Mouse (Mus musculus) erythroid progenitor cell, adult 5-6 weeks (primary cell): Measurements from ENCODE around the gene Taf12. TPM values are rescaled to one million over a fixed set of nuclear protein-coding genes. Genes with fewer than 3 reads are reported as not detected.

Experiments used
- ATAC-seq: replicated peaks from 2 replicates; pipeline ENCODE4 v1.8.0; 2016; ENCODE audit warnings: moderate number of reproducible peaks, mild to moderate bottlenecking, moderate TSS enrichment, inconsistent platforms; ENCODE audit not compliant: poor library complexity, low FRiP score, severe bottlenecking
- total RNA-seq, 2 experiments: library from RNA; stranded (forward) in 1 of 2; stranded (reverse) in 1 of 2; fragments of 150-400 nt in 1 of 2; fragments of 186-747, 209-891 nt in 1 of 2; gene quantifications; 2 replicates each; pipeline versions ENCODE4 v1.2.3 to v1.2.4; 2015 to 2017; ENCODE audit warnings: low replicate concordance in 2 of 2

Gene Taf12
- total RNA-seq (2015; ENCODE audit: low replicate concordance) (19.3 and 30.6 TPM in 2 replicates), total RNA-seq (2017; ENCODE audit: low replicate concordance) (14.9 and 38.3 TPM in 2 replicates)

GRCm38 (mm10) chr4:132274156-132274862, at the start of gene Taf12:
TSS of gene Taf12 (plus strand) at chr4:132274375.
- peak; percentile 82 for ATAC-seq

GRCm38 (mm10) chr4:132230422-132230821, 43.8 kb upstream of the Taf12 start:
- ATAC-seq, result no peak

- no peak for ATAC-seq
These were observed 39.5 kb upstream of the Taf12 start for GRCm38 (mm10) chr4:132234710-132235109.

- ATAC-seq, result no peak
These were observed 35.8 kb upstream of the Taf12 start for GRCm38 (mm10) chr4:132238356-132238755.

- no peak for ATAC-seq
These were observed 33.8 kb upstream of the Taf12 start for GRCm38 (mm10) chr4:132240367-132240766.

- peak; percentile 85 for ATAC-seq
These were observed 33.0 kb upstream of the Taf12 start for GRCm38 (mm10) chr4:132241208-132241607.

- ATAC-seq, result no peak
These were observed 28.5 kb upstream of the Taf12 start for GRCm38 (mm10) chr4:132245643-132246042.

- no peak for ATAC-seq
These were observed 26.7 kb upstream of the Taf12 start for GRCm38 (mm10) chr4:132247451-132247997.

GRCm38 (mm10) chr4:132251596-132251995, 22.6 kb upstream of the Taf12 start:
- ATAC-seq, result no peak

- ATAC-seq, result no peak
These were observed 21.0 kb upstream of the Taf12 start for GRCm38 (mm10) chr4:132253128-132253527.

GRCm38 (mm10) chr4:132253622-132254021, 20.6 kb upstream of the Taf12 start:
- no peak for ATAC-seq

- ATAC-seq, result no peak
These were observed 19.2 kb upstream of the Taf12 start for GRCm38 (mm10) chr4:132254986-132255385.

- ATAC-seq, result no peak
These were observed 17.8 kb upstream of the Taf12 start for GRCm38 (mm10) chr4:132256384-132256783.

- ATAC-seq, result no peak
These were observed 14.9 kb upstream of the Taf12 start for GRCm38 (mm10) chr4:132259248-132259647.

GRCm38 (mm10) chr4:132260404-132261379, 13.5 kb upstream of the Taf12 start:
- ATAC-seq, result peak; percentile 55

GRCm38 (mm10) chr4:132261514-132262357, 12.4 kb upstream of the Taf12 start, which contains the start of gene Gmeb1:
TSS of gene Gmeb1 (minus strand) at chr4:132261602.
- peak; percentile 85 for ATAC-seq

GRCm38 (mm10) chr4:132262358-132262616, 11.9 kb upstream of the Taf12 start:
- no peak for ATAC-seq

- ATAC-seq, result no peak
These were observed 10.9 kb upstream of the Taf12 start for GRCm38 (mm10) chr4:132263313-132263712.

- ATAC-seq, result no peak
These were observed 7.3 kb upstream of the Taf12 start for GRCm38 (mm10) chr4:132266835-132267349.
